Mouse (Mus musculus) urinary bladder, adult 18-20 months (tissue): Measurements from ENCODE around the gene Igfbp6.
A peak's percentile ranks its signal among the peaks of the same experiment; 100 is the strongest.

Experiments
- DNase-seq, 2 experiments: peaks; one replicate each; pipeline ENCODE4 v3.0.0; 2022; ENCODE audit warnings: low spot score in 2 of 2, mixed read lengths in 2 of 2

The Igfbp6 gene

DNA sequence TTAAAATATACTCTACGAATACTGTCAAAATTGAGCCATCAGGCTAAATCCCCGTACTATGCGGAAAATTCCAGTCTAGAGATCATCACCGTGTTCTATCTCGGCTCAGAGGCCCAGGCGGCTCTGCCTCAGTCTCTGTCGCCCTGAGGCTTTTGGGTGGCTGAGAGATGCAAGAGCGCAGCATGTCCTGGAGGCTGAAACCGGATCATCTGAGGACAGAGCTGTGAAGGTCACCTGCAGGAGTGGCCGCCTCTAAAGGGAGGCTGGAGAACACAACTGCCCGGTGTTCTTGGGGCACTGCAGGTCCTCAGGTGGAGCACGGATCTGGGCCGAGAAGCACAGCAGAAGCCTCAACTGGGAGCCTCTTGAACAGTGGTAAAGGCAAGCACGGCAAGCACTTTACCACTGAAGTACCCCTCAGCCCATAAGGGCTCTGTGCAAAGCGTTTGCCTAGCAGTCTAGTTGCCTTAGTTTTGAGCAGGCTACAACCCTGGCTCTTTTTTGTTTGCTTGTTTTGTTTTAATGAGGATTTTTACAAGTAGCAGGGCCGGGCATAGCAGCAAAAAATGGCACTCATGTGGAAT, 31.7 kb downstream of the Igfbp6 start:
- DNase-seq: no peak

DNA sequence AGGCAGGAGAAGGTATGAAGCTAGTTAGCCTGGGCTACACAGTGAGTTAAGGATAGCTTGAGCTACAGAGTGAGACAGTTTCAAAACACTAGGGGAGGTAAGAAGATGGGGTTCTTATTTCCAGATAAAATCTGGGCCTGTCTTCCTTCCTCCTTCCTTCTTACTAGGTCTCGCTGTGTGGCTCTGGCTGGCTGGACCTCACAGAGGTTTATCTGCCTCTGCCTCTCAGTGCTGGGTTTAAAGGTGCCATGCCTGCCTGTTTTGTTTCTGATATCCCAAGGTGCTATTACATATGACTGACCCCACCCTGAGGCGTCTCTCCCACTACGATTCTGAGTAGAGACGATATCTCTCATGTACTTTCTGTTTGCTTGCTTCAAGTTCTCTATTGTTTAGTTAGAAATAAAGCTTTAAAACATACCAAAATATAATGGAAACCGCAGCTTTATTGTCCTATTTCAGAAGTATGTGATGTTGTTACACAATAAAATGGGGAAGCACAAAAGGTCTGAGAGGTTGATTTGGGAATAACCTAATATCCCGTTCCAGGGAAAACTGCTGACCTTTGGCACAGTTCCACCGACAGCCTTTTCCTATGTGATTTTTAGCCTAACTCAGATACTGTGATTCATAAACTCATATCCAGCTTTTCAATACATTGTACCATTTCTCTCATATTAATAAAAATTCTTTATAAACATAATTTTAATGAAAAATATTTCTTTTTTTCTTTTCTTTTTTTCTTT, 32.6 kb downstream of the Igfbp6 start:
- DNase-seq: no peak

DNA sequence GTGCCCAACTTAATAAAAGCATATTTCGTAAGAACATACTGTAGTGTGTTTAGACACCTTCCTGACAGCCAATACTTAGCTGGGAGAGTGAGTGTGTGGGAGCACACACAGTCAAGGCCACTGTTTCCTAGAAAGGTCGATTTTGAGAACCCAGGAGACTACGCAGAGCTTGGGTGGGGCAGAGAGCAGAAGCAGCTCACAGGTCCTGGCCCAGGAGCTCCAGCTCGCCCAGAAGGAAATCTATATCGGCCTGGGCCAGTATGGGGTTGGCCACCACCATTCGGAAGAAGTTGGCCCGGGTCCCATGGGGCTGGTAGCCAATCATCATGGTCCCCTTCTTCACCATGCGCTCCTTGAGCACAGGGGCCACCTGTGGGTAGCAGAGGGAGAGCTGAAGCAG, 33.3 kb downstream of the Igfbp6 start:
- DNase-seq: no peak

DNA sequence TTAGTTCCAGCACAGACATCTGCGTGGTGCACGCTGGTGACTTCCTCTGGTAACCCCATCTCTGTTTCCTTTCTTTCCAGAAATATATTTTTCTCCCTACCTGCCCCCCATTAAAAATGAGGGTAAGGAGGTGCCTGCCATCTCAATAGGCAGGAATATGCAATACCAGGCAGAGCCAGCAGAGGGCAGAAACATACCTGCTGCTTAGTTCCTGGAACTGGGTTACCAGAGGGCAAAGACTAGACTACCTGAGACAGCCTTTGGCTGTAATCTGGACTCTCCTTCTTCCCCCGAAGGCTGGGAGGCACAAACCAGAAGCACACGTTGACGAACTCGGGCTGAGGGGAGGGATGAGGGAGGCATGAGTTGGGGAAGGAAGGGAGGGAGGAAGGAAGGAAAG, 34.1 kb downstream of the Igfbp6 start:
- peak; percentile 73 to 86 for DNase-seq

DNA sequence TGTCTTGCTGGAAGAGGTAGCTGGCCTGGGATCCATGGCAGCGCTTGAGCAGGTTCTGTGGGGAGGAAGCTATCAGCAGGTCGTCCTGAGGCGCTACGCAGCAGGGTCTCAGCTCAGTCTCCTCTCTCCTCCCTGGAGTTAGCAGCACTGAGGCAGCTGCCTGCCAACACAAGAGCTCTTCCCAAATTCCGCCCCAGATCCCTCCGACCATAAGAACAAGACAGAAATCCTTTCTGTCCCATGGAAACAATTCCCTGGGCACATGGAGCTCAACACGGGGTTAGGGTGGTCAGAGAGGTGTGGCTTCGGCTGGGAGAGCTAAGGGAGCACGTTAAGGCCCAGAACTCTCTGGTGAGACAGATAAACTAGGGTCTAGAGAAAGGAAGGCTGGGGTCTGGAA, 34.9 kb downstream of the Igfbp6 start:
- DNase-seq: no peak

DNA sequence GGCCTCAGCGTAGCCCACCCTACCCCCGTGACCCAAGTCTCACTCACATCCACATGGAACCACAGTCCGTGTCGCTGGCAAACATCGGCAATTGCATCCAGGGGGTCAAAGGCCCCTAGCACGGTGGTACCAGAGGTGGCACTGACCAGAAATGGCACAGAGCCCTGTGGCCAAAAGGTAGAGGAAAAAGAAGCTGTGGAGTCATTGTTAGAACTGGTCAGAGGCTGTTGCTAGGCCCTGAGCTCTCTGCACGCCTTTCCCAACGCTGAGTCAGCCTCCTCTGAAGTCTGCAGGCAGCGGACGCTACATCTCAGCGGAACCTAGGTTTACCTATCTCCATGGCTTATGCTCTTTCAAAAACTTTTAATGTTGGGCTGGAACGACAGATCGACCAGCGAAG, 35.8 kb downstream of the Igfbp6 start:
- DNase-seq: no peak

DNA sequence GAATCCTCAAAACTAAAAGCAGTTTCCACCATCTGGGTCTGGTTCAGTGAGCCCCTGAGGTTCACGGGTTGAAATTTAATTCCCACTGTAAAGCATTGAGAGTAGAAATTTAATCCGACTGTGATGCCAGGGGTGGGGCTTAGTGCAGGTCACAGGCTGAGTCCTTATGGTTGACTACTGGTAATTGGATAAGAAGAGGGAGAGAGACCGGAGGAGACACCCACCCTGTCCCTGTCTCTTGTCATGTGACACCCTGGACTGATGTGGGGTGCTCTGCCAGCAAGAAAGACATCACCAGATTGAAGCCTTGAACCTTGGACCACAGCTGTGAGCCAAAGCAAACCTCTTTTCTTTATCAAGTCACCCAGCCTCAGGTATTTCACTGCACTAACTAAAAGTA, 38.9 kb downstream of the Igfbp6 start:
- DNase-seq: no peak

DNA sequence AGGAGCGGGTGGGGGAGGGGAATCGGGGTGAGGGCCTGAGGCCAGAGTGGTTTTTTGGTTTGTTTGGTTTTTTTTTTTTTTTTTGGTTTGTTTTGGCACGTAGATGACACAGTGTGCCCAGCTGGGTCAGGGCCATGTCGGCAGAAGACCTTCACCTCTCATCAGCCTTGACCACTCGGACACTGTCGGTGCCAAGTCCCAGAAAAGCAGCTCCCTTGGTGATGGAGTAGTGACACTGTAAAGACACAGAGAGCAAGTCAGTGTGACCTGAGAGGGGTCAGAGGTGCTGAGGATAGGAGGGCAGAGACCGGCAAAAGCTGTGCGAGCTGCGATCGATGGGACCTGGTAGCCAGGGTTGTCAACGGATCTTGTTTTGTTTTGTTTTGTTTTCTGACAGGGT, 42.1 kb downstream of the Igfbp6 start:
- no peak for DNase-seq

DNA sequence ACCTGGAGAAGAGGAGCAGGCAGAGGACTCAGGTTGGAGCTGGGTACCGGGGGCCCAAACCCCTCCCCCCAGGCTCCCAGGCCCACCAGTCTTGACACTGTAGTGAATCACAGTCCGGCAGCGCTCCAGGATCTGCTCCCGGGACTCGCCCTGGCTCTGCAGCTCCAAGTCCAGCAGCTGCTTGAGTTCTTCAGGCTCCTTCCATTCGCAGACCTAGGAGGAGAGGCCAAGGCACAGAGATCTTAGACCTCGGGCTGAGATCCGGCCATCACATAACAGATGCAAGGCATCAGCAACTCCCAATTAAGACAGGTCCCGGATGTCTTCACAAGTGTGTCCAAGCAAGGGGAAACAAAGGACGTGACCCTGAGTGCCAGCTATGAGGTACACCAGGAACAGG, 43.9 kb downstream of the Igfbp6 start:
- peak in 1 of 2 experiments; percentile 37 for DNase-seq

DNA sequence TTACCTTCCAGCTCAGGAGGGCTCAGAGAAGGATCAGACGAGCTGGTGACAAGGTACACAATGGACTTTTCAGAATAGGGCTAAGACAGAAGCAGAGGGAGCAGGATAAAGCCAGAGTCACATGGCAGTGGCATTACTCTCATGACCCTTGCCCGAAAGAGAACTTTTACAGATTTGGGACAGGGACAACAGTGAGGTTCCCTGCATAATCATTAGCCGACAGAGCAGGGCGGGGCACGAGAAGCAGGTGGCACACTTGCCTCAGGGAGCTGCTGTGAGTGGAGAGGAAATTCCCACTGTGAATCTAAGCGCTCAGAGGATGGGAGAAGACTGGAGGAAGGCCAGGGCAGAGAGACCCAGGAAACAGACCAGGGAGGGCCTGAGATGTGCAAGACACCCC, 44.7 kb downstream of the Igfbp6 start:
- no peak for DNase-seq

DNA sequence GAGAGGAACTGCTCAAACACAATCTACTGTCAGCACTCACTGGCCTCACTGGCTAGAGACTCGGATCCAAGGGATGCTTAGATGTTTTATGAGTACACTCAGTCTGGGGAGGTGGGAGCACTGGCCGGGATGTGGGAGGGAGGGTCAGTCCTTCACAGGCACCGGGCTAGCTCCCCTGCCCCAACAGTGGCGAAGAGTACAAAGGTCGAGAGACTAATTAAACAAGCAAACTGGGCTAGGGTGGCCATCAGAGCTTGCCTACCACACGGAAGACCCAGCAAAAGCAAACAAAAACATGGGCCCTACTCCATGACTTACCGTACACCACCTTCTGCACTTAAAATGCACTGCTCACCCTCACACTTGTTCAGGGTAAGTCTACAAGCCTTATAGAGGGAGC, 47.5 kb downstream of the Igfbp6 start:
- no peak for DNase-seq

DNA sequence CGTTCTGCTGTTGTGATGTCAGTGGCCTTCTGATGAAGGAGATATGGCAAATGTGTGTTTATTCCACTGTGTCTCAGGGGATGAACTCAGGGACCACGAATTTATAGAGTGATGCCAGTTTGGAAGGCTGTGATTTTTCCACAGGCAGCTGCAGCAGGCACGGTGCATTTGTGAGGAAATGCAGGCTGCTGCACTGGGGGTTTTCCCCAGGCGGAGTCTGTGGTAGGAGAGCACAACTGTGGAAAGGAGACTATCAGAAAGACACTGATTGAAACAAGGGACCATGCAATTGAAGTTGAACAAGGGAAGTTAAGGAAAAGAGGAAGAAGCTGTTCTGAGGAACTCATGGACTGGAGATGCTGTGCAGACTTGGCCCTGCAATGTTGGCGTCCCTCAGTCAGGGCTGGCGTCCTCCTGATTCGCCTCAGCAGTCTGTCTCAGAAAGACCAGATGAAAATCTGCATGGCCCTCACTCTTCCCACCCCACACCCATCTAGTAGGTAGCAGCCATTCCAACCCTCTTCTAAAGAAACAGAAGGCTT, 48.2 kb downstream of the Igfbp6 start:
- no peak for DNase-seq

DNA sequence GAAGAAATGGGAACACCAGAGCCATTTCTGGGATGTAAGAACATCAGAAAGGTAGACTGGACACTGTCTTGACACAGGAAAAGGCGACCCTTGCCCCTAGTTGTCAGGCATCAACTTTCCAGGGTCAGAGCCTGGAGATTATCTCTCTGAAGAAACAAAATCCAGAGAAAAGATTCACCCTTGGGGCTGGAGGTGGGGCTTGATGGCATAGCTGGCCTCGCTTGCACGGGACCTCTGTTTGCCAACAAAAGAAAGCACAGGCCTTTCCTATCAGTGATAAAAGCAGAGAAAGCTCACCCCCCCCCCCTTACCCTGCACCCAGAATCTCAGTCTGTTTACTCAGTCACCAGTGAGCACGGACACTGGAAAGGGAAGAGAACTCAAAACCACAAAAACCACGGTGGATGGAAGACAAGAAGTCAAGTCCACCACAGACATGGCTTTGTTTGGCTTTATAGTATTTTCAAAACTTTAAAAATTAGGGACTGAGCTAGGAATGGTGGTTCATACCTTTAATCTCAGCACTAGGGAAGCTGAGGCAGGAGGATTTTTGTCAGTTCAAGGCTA, 48.7 kb downstream of the Igfbp6 start:
- DNase-seq: no peak

DNA sequence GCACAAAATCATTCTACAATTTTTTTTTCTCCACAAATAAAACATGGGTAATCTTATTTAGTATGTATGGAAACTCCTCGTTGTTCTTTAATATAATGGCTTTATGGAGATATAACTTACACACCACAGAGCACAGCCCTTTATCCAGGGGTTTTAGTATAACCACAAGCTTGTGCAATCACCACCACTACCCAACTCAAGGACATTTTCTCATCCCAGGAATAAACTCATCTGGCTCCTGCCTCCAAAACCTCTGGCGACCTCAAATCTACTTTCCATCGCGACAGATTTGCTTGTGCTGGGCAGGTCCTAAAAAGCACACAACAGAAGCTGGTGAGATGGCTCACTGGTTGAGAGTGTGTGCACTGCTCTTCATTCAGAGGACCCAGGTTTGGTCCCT, 49.5 kb downstream of the Igfbp6 start:
- no peak for DNase-seq

DNA sequence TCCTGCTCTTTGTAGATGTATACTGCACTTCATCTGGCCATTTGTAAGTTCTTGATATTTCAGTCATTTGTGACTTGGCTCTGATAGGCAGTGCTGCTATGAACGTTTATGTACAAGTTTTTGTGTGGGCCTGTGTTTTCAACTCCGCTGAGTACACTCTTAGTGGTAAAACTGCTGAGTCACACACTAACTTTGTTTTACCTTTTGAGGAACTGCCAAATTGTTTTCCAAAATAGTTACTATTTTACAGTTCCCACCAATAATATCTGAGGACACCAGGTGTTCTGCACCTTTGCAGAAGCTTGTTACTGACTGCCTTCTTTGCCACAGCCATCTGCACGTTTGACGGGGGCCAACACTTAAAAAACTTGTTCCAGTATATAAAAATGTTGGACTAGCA, 50.3 kb downstream of the Igfbp6 start:
- no peak for DNase-seq

DNA sequence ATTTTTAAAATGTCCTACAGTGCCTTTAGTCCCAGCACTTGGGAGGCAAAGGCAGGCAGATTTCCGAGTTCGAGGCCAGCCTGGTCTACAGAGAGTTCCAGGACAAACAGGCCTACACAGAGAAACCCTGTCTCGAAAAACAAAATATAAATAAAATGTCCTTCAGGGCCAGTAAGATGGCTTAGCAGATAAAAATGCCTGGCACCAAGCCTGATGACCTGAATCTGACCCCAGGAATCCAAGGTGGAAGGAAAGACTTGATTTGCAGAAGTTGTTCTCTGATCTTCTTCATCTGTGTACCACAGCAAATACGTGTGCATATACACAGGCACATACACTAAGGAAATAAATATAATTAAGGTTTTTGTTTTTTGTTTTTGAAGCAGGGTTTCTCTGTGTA, 51.2 kb downstream of the Igfbp6 start:
- DNase-seq: no peak

DNA sequence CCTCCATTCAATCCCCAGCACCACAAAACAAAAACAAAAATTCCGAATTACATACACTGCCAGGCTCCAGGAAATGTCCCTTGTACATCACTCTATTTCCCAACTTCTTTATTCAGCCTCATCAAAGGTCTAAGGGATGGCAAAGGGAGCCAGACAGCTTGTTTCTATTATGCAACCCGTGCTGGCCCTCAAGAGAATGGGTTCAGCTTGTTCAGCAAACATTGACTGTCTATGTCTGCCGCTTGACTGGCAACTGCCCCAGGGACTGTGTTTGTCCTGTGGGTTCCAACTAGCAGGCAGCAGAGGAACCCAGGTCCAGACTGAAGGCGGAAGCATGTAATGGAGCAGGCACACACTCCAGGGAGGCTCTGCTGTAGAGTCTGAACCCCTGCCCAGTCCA, 54.7 kb downstream of the Igfbp6 start:
- DNase-seq: no peak
